Mouse (Mus musculus): ENCODE measurements around the gene Gm10778.

DNA sequence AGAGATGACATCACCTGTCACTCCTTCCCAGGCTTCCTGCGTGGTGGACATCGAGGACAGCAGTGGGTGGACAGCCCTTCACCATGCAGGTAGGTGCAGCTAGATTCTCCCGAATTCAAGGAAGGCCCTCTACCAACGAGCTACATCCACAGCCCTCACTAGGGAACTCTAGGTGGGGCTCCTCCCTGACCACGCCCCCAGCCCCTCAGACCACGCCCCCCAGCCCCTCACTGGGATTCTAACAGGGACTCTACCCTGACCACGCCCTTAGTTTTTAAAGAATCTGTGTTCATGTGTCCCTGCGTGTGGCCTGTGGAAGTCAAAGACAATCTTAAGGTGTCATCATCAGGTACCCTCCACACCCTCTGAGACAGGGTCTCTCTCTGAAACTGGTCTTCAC is 12.5 kb upstream of the Gm10778 start:
- TF ChIP-seq CTCF (IDR thresholded peaks at IDR 0.05; ENCODE audit: low read depth, low read length) (no peak), POLR2A (IDR thresholded peaks at IDR 0.05; ENCODE audit: borderline replicate concordance, low read depth, low read length) (no peak)

Data from bone marrow macrophage, adult 2 months (primary cell).